Mouse (Mus musculus): ENCODE results near the gene Lmntd2. TPM values are rescaled to one million over a fixed set of nuclear protein-coding genes. Genes with fewer than 3 reads are reported as not detected.
A peak's percentile ranks its signal among the peaks of the same experiment; 100 is the strongest.

Lmntd2 gene
- polyA plus RNA-seq, 1 experiment from 2014 or later: 0.54 TPM

GRCm38 (mm10) chr7:141228279-141229067 lies 14.6 kb upstream of the Lmntd2 start, which contains the start of gene Phrf1:
TSS of gene Phrf1 (plus strand) at chr7:141228784.
- peak within 1 kb of the TSS; percentile 90 for H3K27ac ChIP-seq (ENCODE audit: low read length)
- no peaks in the 10 kb centered on the region for H3K9me3 ChIP-seq (replicated peaks; ENCODE audit: control insufficient read depth, low read length)
- H3K4me1 ChIP-seq (ENCODE audit: control insufficient read depth, insufficient read depth, low read length): peaks cover 13% of the 10 kb centered on the region
- H3K4me3 ChIP-seq (ENCODE audit: low read length): peak within 1 kb of the TSS; percentile 98
- under 1% methylated on average over 76 of the region's 76 CpGs for WGBS
- peak; percentile 88 for ATAC-seq (replicated peaks; ENCODE audit: extremely low read depth, insufficient read depth, low FRiP score)
- no peaks in the 10 kb centered on the region for H3K27me3 ChIP-seq (ENCODE audit: control insufficient read depth, insufficient read depth, low read length)
- H3K9ac ChIP-seq (ENCODE audit: low read length): peak within 1 kb of the TSS; percentile 98
- H3K36me3 ChIP-seq (ENCODE audit: control insufficient read depth, insufficient read depth): peaks cover 18% of the 10 kb centered on the region
- H3K4me2 ChIP-seq (ENCODE audit: low read depth, low read length): peak within 1 kb of the TSS; percentile 93

GRCm38 (mm10) chr7:141227796-141228195 lies 13.9 kb upstream of the Lmntd2 start:
- Histone ChIP-seq H3K27me3 (ENCODE audit: control insufficient read depth, insufficient read depth, low read length) (no peaks in the 10 kb centered on the region), H3K4me3 (ENCODE audit: low read length) (peak overlapping the region; percentile 98; the same call in 1 of the 2 replicates), H3K4me1 (ENCODE audit: control insufficient read depth, insufficient read depth, low read length) (peaks cover 15% of the 10 kb centered on the region), H3K36me3 (ENCODE audit: control insufficient read depth, insufficient read depth) (peaks cover 11% of the 10 kb centered on the region), H3K27ac (ENCODE audit: low read length) (no peak overlapping the region), H3K9ac (ENCODE audit: low read length) (no peak overlapping the region), H3K9me3 (replicated peaks; ENCODE audit: control insufficient read depth, low read length) (no peaks in the 10 kb centered on the region), H3K4me2 (ENCODE audit: low read depth, low read length) (no peak overlapping the region)
- 78% methylated on average over 4 of the region's 4 CpGs for WGBS
- no peak for ATAC-seq (replicated peaks; ENCODE audit: extremely low read depth, insufficient read depth, low FRiP score)

- H3K9ac ChIP-seq (ENCODE audit: low read length): no peak overlapping the region
- H3K27me3 ChIP-seq (ENCODE audit: control insufficient read depth, insufficient read depth, low read length): no peaks in the 10 kb centered on the region
- no peak overlapping the region for H3K4me3 ChIP-seq (ENCODE audit: low read length)
- 78% methylated on average over 6 of the region's 6 CpGs for WGBS
- no peak overlapping the region for H3K27ac ChIP-seq (ENCODE audit: low read length)
- ATAC-seq (replicated peaks; ENCODE audit: extremely low read depth, insufficient read depth, low FRiP score): no peak
- H3K9me3 ChIP-seq (replicated peaks; ENCODE audit: control insufficient read depth, low read length): no peaks in the 10 kb centered on the region
- no peaks in the 10 kb centered on the region; the same call in 1 of the 2 replicates for H3K36me3 ChIP-seq (ENCODE audit: control insufficient read depth, insufficient read depth)
- peaks cover 24% of the 10 kb centered on the region for H3K4me1 ChIP-seq (ENCODE audit: control insufficient read depth, insufficient read depth, low read length)
- H3K4me2 ChIP-seq (ENCODE audit: low read depth, low read length): no peak overlapping the region
Observed at GRCm38 (mm10) chr7:141226535-141226934, 12.7 kb upstream of the Lmntd2 start.

GRCm38 (mm10) chr7:141222696-141223215 lies 8.9 kb upstream of the Lmntd2 start:
- peak overlapping the region; percentile 64; the same call in 1 of the 2 replicates for H3K9ac ChIP-seq (ENCODE audit: low read length)
- H3K4me3 ChIP-seq (ENCODE audit: low read length): no peak overlapping the region
- H3K4me2 ChIP-seq (ENCODE audit: low read depth, low read length): peak overlapping the region; percentile 66; the same call in 1 of the 2 replicates
- 74% methylated on average over 4 of the region's 4 CpGs for WGBS
- H3K27me3 ChIP-seq (ENCODE audit: control insufficient read depth, insufficient read depth, low read length): no peaks in the 10 kb centered on the region
- peak overlapping the region; percentile 94 for H3K27ac ChIP-seq (ENCODE audit: low read length)
- H3K4me1 ChIP-seq (ENCODE audit: control insufficient read depth, insufficient read depth, low read length): peaks cover 24% of the 10 kb centered on the region
- no peaks in the 10 kb centered on the region; the same call in 1 of the 2 replicates for H3K36me3 ChIP-seq (ENCODE audit: control insufficient read depth, insufficient read depth)
- ATAC-seq (replicated peaks; ENCODE audit: extremely low read depth, insufficient read depth, low FRiP score): no peak
- H3K9me3 ChIP-seq (replicated peaks; ENCODE audit: control insufficient read depth, low read length): no peaks in the 10 kb centered on the region

- no peak for ATAC-seq (replicated peaks; ENCODE audit: extremely low read depth, insufficient read depth, low FRiP score)
- Histone ChIP-seq H3K36me3 (ENCODE audit: control insufficient read depth, insufficient read depth) (no peaks in the 10 kb centered on the region; the same call in 1 of the 2 replicates), H3K27me3 (ENCODE audit: control insufficient read depth, insufficient read depth, low read length) (no peaks in the 10 kb centered on the region), H3K9me3 (replicated peaks; ENCODE audit: control insufficient read depth, low read length) (no peaks in the 10 kb centered on the region), H3K4me1 (ENCODE audit: control insufficient read depth, insufficient read depth, low read length) (peaks cover 24% of the 10 kb centered on the region), H3K4me3 (ENCODE audit: low read length) (peak overlapping the region; percentile 60), H3K4me2 (ENCODE audit: low read depth, low read length) (peak overlapping the region; percentile 66), H3K9ac (ENCODE audit: low read length) (peak overlapping the region; percentile 64), H3K27ac (ENCODE audit: low read length) (peak overlapping the region; percentile 94)
- WGBS: 7% methylated on average over 8 of the region's 8 CpGs
Observed at GRCm38 (mm10) chr7:141222126-141222467, 8.2 kb upstream of the Lmntd2 start.

DNA sequence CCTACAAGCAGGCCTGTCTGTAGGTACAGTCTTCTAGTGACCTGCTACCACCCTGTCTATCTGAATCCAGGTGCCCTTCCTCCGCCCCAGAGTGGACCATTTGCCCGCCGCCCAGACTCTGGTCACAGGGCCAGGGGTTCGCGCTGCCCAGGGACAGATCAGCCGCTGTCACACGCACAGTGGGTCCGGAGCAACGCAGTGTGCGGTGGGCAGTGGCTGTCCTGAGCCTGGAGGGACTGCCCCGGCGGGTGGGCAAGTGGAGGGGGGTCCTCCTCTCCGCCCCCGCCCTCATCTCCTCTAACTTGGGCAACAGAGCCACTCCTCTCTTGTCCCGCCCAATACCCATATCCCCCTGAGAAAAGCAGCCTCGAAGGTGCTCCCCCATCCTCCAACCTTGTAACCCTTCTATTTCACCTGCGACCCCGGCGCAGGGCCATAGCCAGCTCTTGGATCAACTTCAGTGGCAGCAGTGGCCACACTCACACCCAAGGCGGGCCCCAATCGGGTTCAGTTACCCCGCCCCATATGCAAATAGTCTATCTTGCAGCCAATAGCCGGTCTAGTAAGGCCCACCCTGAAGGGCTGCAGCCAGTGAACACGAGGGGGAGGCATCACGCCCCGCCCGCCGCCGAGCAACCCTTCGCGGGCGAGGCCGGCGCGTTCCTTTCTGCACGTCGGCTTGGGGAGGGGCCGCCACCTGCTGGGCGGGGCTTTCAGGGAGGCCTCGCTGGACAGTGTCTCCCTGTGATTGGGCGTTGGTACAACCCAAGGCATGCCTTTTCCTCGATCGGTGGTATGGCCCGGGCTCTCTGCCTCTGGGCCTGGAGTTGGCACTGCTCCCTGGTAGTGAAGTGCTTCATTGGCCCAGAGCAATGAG lies 7.6 kb upstream of the Lmntd2 start:
- peak; percentile 97 for ATAC-seq (replicated peaks; ENCODE audit: extremely low read depth, insufficient read depth, low FRiP score)
- H3K4me1 ChIP-seq (ENCODE audit: control insufficient read depth, insufficient read depth, low read length): peaks cover 28% of the 10 kb centered on the region
- H3K9ac ChIP-seq (ENCODE audit: low read length): peak overlapping the region; percentile 81
- 2% methylated on average over 44 of the region's 44 CpGs for WGBS
- no peaks in the 10 kb centered on the region; the same call in 1 of the 2 replicates for H3K36me3 ChIP-seq (ENCODE audit: control insufficient read depth, insufficient read depth)
- no peaks in the 10 kb centered on the region for H3K9me3 ChIP-seq (replicated peaks; ENCODE audit: control insufficient read depth, low read length)
- no peaks in the 10 kb centered on the region for H3K27me3 ChIP-seq (ENCODE audit: control insufficient read depth, insufficient read depth, low read length)
- peak overlapping the region; percentile 60 for H3K4me3 ChIP-seq (ENCODE audit: low read length)
- H3K4me2 ChIP-seq (ENCODE audit: low read depth, low read length): peak overlapping the region; percentile 66
- peak overlapping the region; percentile 94 for H3K27ac ChIP-seq (ENCODE audit: low read length)

- no peak for ATAC-seq (replicated peaks; ENCODE audit: extremely low read depth, insufficient read depth, low FRiP score)
- H3K36me3 ChIP-seq (ENCODE audit: control insufficient read depth, insufficient read depth): no peaks in the 10 kb centered on the region; the same call in 1 of the 2 replicates
- H3K4me1 ChIP-seq (ENCODE audit: control insufficient read depth, insufficient read depth, low read length): peaks cover 32% of the 10 kb centered on the region
- no peaks in the 10 kb centered on the region for H3K9me3 ChIP-seq (replicated peaks; ENCODE audit: control insufficient read depth, low read length)
- WGBS: 76% methylated on average over 1 of the region's 1 CpGs
- H3K27ac ChIP-seq (ENCODE audit: low read length): no peak overlapping the region; the same call in 1 of the 2 replicates
- no peaks in the 10 kb centered on the region for H3K27me3 ChIP-seq (ENCODE audit: control insufficient read depth, insufficient read depth, low read length)
- peak overlapping the region; percentile 66 for H3K4me2 ChIP-seq (ENCODE audit: low read depth, low read length)
- peak overlapping the region; percentile 60 for H3K4me3 ChIP-seq (ENCODE audit: low read length)
- H3K9ac ChIP-seq (ENCODE audit: low read length): peak overlapping the region; percentile 81
Observed at GRCm38 (mm10) chr7:141220377-141220776, 6.5 kb upstream of the Lmntd2 start.

GRCm38 (mm10) chr7:141219558-141220099 lies 5.7 kb upstream of the Lmntd2 start:
- Histone ChIP-seq H3K9ac (ENCODE audit: low read length) (no peak overlapping the region), H3K4me2 (ENCODE audit: low read depth, low read length) (no peak overlapping the region)
- ATAC-seq (replicated peaks; ENCODE audit: extremely low read depth, insufficient read depth, low FRiP score): no peak

More at GRCm38 (mm10) chr7:141219558-141220099, 5.7 kb upstream of the Lmntd2 start:
- Histone ChIP-seq H3K9me3 (replicated peaks; ENCODE audit: control insufficient read depth, low read length) (no peaks in the 10 kb centered on the region), H3K4me3 (ENCODE audit: low read length) (no peak overlapping the region), H3K27ac (ENCODE audit: low read length) (no peak overlapping the region), H3K27me3 (ENCODE audit: control insufficient read depth, insufficient read depth, low read length) (no peaks in the 10 kb centered on the region), H3K4me1 (ENCODE audit: control insufficient read depth, insufficient read depth, low read length) (peaks cover 36% of the 10 kb centered on the region), H3K36me3 (ENCODE audit: control insufficient read depth, insufficient read depth) (no peaks in the 10 kb centered on the region; the same call in 1 of the 2 replicates)
- WGBS: 79% methylated on average over 1 of the region's 1 CpGs
